Mouse (Mus musculus) embryonic fibroblast, embryonic 13.5 days (primary cell): ENCODE results near the gene Gng7.

Experiments
- CTCF ChIP-seq: IDR thresholded peaks from 2 replicates; pipeline ENCODE4 v1.5.1; 2011; ENCODE audit warnings: mild to moderate bottlenecking, control low read depth, low read length, moderate library complexity, borderline replicate concordance; ENCODE audit not compliant: insufficient read depth
- POLR2A ChIP-seq: IDR thresholded peaks from 2 replicates; pipeline ENCODE4 v1.6.1; 2011; ENCODE audit warnings: low read depth, mild to moderate bottlenecking, control low read depth, low read length, moderate library complexity

- TF ChIP-seq CTCF = no peak
- no peak for TF ChIP-seq POLR2A
These were observed 39.3 kb downstream of the Gng7 start for GRCm38 (mm10) chr10:80975478-80975877.
